Mouse (Mus musculus): ENCODE data around the gene Rack1.
A peak's percentile ranks its signal among the peaks of the same experiment; 100 is the strongest.
"Not testable (repeated sequence)": the region's sequence is repeated elsewhere in the genome, so short reads cannot be mapped to it uniquely, and the experiment has no call there.

Gene Rack1

GRCm38 (mm10) chr11:48799921-48800701, at the start of gene Rack1:
Rack1 (plus strand) TSS chr11:48800332.
- DNase-seq (ENCODE audit: extremely low spot score, low spot score) = peak; percentile 95

GRCm38 (mm10) chr11:48750428-48750827, 49.7 kb upstream of the Rack1 start:
- no peak for DNase-seq (ENCODE audit: extremely low spot score, low spot score)

- DNase-seq (ENCODE audit: extremely low spot score, low spot score) = not testable (repeated sequence)
These were observed 46.6 kb upstream of the Rack1 start for GRCm38 (mm10) chr11:48753534-48753933.

GRCm38 (mm10) chr11:48759021-48759420, 41.1 kb upstream of the Rack1 start:
- no peak for DNase-seq (ENCODE audit: extremely low spot score, low spot score)

GRCm38 (mm10) chr11:48764119-48764518, 36.0 kb upstream of the Rack1 start:
- no peak for DNase-seq (ENCODE audit: extremely low spot score, low spot score)

- no peak for DNase-seq (ENCODE audit: extremely low spot score, low spot score)
These were observed 32.8 kb upstream of the Rack1 start for GRCm38 (mm10) chr11:48767195-48767876.

- peak; percentile 32 for DNase-seq (ENCODE audit: extremely low spot score, low spot score)
These were observed 28.4 kb upstream of the Rack1 start for GRCm38 (mm10) chr11:48771691-48772090.

GRCm38 (mm10) chr11:48774443-48775298, 25.5 kb upstream of the Rack1 start:
- peak; percentile 66 for DNase-seq (ENCODE audit: extremely low spot score, low spot score)

- DNase-seq (ENCODE audit: extremely low spot score, low spot score) = peak; percentile 58
These were observed 24.6 kb upstream of the Rack1 start for GRCm38 (mm10) chr11:48775483-48775882.

- DNase-seq (ENCODE audit: extremely low spot score, low spot score) = no peak
These were observed 23.5 kb upstream of the Rack1 start for GRCm38 (mm10) chr11:48776664-48777063.

GRCm38 (mm10) chr11:48777303-48777702, 22.8 kb upstream of the Rack1 start:
- DNase-seq (ENCODE audit: extremely low spot score, low spot score) = no peak

- no peak for DNase-seq (ENCODE audit: extremely low spot score, low spot score)
These were observed 20.7 kb upstream of the Rack1 start for GRCm38 (mm10) chr11:48779450-48779849.

GRCm38 (mm10) chr11:48782243-48782642, 17.9 kb upstream of the Rack1 start:
- DNase-seq (ENCODE audit: extremely low spot score, low spot score) = no peak

GRCm38 (mm10) chr11:48787455-48788211, 12.5 kb upstream of the Rack1 start:
- DNase-seq (ENCODE audit: extremely low spot score, low spot score) = no peak

- peak; percentile 60 for DNase-seq (ENCODE audit: extremely low spot score, low spot score)
These were observed 11.6 kb upstream of the Rack1 start for GRCm38 (mm10) chr11:48788311-48789089.

GRCm38 (mm10) chr11:48789215-48789614, 10.9 kb upstream of the Rack1 start:
- DNase-seq (ENCODE audit: extremely low spot score, low spot score) = no peak

GRCm38 (mm10) chr11:48789973-48790823, 9.9 kb upstream of the Rack1 start:
- DNase-seq (ENCODE audit: extremely low spot score, low spot score) = peak; percentile 80

GRCm38 (mm10) chr11:48790946-48791345, 9.2 kb upstream of the Rack1 start:
- DNase-seq (ENCODE audit: extremely low spot score, low spot score) = no peak

- not testable (repeated sequence) for DNase-seq (ENCODE audit: extremely low spot score, low spot score)
These were observed 8.2 kb upstream of the Rack1 start for GRCm38 (mm10) chr11:48791894-48792293.

All from neural tube, embryonic 10.5 days (tissue).